Mouse (Mus musculus): Measurements from ENCODE around the gene Wdr34. TPM values are rescaled to one million over a fixed set of nuclear protein-coding genes. Genes with fewer than 3 reads are reported as not detected.

Wdr34 gene
- polyA plus RNA-seq, 1 experiment from 2014 or later, result 33.9 TPM

- H3K36me3 ChIP-seq (ENCODE audit: control insufficient read depth, insufficient read depth, low read length), result peaks cover 13% of the 10 kb centered on the region; the same call in 1 of the 2 replicates
- H3K9ac ChIP-seq (ENCODE audit: low read depth, low read length), result no peak overlapping the region
- H3K4me1 ChIP-seq (replicated peaks; ENCODE audit: control insufficient read depth, insufficient read depth, low read length), result peaks cover 2% of the 10 kb centered on the region
- H3K9me3 ChIP-seq (ENCODE audit: control insufficient read depth, low read length), result no peaks in the 10 kb centered on the region
- no peak overlapping the region for H3K4me3 ChIP-seq (ENCODE audit: low read depth, low read length)
- no peaks in the 10 kb centered on the region for H3K27me3 ChIP-seq (ENCODE audit: control insufficient read depth, insufficient read depth, low read length)
- DNase-seq (ENCODE audit: low spot score) (no peak), ATAC-seq (ENCODE audit: low FRiP score) (no peak)
- H3K4me2 ChIP-seq (replicated peaks; ENCODE audit: low read depth, low read length), result no peak overlapping the region
- 82% methylated on average over 3 of the region's 3 CpGs for WGBS
- H3K27ac ChIP-seq (ENCODE audit: low read depth, low read length), result no peak overlapping the region
Measured at GRCm38 (mm10) chr2:30073285-30073684, 24.6 kb upstream of the Wdr34 start.

GRCm38 (mm10) chr2:30072875-30073274 lies 24.2 kb upstream of the Wdr34 start:
- no peaks in the 10 kb centered on the region for H3K9me3 ChIP-seq (ENCODE audit: control insufficient read depth, low read length)
- WGBS, result 78% methylated on average over 7 of the region's 7 CpGs
- H3K4me1 ChIP-seq (replicated peaks; ENCODE audit: control insufficient read depth, insufficient read depth, low read length), result no peaks in the 10 kb centered on the region; the same call in 1 of the 2 replicates
- H3K4me3 ChIP-seq (ENCODE audit: low read depth, low read length), result no peak overlapping the region
- peaks cover 16% of the 10 kb centered on the region; the same call in 1 of the 2 replicates for H3K36me3 ChIP-seq (ENCODE audit: control insufficient read depth, insufficient read depth, low read length)
- no peak overlapping the region for H3K9ac ChIP-seq (ENCODE audit: low read depth, low read length)
- H3K27ac ChIP-seq (ENCODE audit: low read depth, low read length), result 0 out of 2 replicates have a peak overlapping the region, but pooled peaks have one; percentile 30
- H3K27me3 ChIP-seq (ENCODE audit: control insufficient read depth, insufficient read depth, low read length), result no peaks in the 10 kb centered on the region
- DNase-seq (ENCODE audit: low spot score) (no peak), ATAC-seq (ENCODE audit: low FRiP score) (no peak)
- no peak overlapping the region for H3K4me2 ChIP-seq (replicated peaks; ENCODE audit: low read depth, low read length)

GRCm38 (mm10) chr2:30067962-30068361 lies 19.3 kb upstream of the Wdr34 start:
- Histone ChIP-seq H3K9me3 (ENCODE audit: control insufficient read depth, low read length) (no peaks in the 10 kb centered on the region), H3K27ac (ENCODE audit: low read depth, low read length) (0 out of 2 replicates have a peak overlapping the region, but pooled peaks have one; percentile 6), H3K27me3 (ENCODE audit: control insufficient read depth, insufficient read depth, low read length) (no peaks in the 10 kb centered on the region), H3K4me3 (ENCODE audit: low read depth, low read length) (peak overlapping the region; percentile 100), H3K36me3 (ENCODE audit: control insufficient read depth, insufficient read depth, low read length) (peaks cover 12% of the 10 kb centered on the region; the same call in 1 of the 2 replicates), H3K4me1 (replicated peaks; ENCODE audit: control insufficient read depth, insufficient read depth, low read length) (peaks cover 2% of the 10 kb centered on the region; the same call in 1 of the 2 replicates), H3K4me2 (replicated peaks; ENCODE audit: low read depth, low read length) (peak overlapping the region; percentile 71), H3K9ac (ENCODE audit: low read depth, low read length) (peak overlapping the region; percentile 100)
- ATAC-seq (ENCODE audit: low FRiP score) (no peak), DNase-seq (ENCODE audit: low spot score) (no peak)
- 42% methylated on average over 7 of the region's 7 CpGs for WGBS

- peak; percentile 31 for ATAC-seq (ENCODE audit: low FRiP score)
- WGBS, result under 1% methylated on average over 53 of the region's 69 CpGs
Measured at GRCm38 (mm10) chr2:30067031-30067888, 18.6 kb upstream of the Wdr34 start.

GRCm38 (mm10) chr2:30066046-30066901 lies 17.6 kb upstream of the Wdr34 start:
- Histone ChIP-seq H3K27ac (ENCODE audit: low read depth, low read length) (peak overlapping the region; percentile 97), H3K9ac (ENCODE audit: low read depth, low read length) (peak overlapping the region; percentile 100), H3K4me3 (ENCODE audit: low read depth, low read length) (peak overlapping the region; percentile 100), H3K36me3 (ENCODE audit: control insufficient read depth, insufficient read depth, low read length) (peaks cover 8% of the 10 kb centered on the region; the same call in 1 of the 2 replicates), H3K4me1 (replicated peaks; ENCODE audit: control insufficient read depth, insufficient read depth, low read length) (peaks cover 2% of the 10 kb centered on the region; the same call in 1 of the 2 replicates), H3K9me3 (ENCODE audit: control insufficient read depth, low read length) (no peaks in the 10 kb centered on the region), H3K27me3 (ENCODE audit: control insufficient read depth, insufficient read depth, low read length) (no peaks in the 10 kb centered on the region), H3K4me2 (replicated peaks; ENCODE audit: low read depth, low read length) (peak overlapping the region; percentile 52)
- ATAC-seq (ENCODE audit: low FRiP score), result peak; percentile 93
- 0% methylated on average over 49 of the region's 101 CpGs for WGBS
- DNase-seq (ENCODE audit: low spot score), result peak; percentile 97

More at GRCm38 (mm10) chr2:30067031-30067888, 18.6 kb upstream of the Wdr34 start:
- Histone ChIP-seq H3K9me3 (ENCODE audit: control insufficient read depth, low read length) (no peaks in the 10 kb centered on the region), H3K4me3 (ENCODE audit: low read depth, low read length) (peak overlapping the region; percentile 100), H3K9ac (ENCODE audit: low read depth, low read length) (peak overlapping the region; percentile 100), H3K27ac (ENCODE audit: low read depth, low read length) (peak overlapping the region; percentile 97), H3K27me3 (ENCODE audit: control insufficient read depth, insufficient read depth, low read length) (no peaks in the 10 kb centered on the region), H3K4me2 (replicated peaks; ENCODE audit: low read depth, low read length) (peak overlapping the region; percentile 71), H3K4me1 (replicated peaks; ENCODE audit: control insufficient read depth, insufficient read depth, low read length) (peaks cover 2% of the 10 kb centered on the region; the same call in 1 of the 2 replicates), H3K36me3 (ENCODE audit: control insufficient read depth, insufficient read depth, low read length) (peaks cover 8% of the 10 kb centered on the region; the same call in 1 of the 2 replicates)
- DNase-seq (ENCODE audit: low spot score), result peak; percentile 65

- no peak overlapping the region for H3K4me3 ChIP-seq (ENCODE audit: low read depth, low read length)
- ATAC-seq (ENCODE audit: low FRiP score) (no peak), DNase-seq (ENCODE audit: low spot score) (no peak)
- peaks cover 2% of the 10 kb centered on the region; the same call in 1 of the 2 replicates for H3K4me1 ChIP-seq (replicated peaks; ENCODE audit: control insufficient read depth, insufficient read depth, low read length)
- no peaks in the 10 kb centered on the region for H3K27me3 ChIP-seq (ENCODE audit: control insufficient read depth, insufficient read depth, low read length)
- H3K27ac ChIP-seq (ENCODE audit: low read depth, low read length), result no peak overlapping the region
- H3K9ac ChIP-seq (ENCODE audit: low read depth, low read length), result no peak overlapping the region
- H3K36me3 ChIP-seq (ENCODE audit: control insufficient read depth, insufficient read depth, low read length), result peaks cover 5% of the 10 kb centered on the region; the same call in 1 of the 2 replicates
- no peaks in the 10 kb centered on the region for H3K9me3 ChIP-seq (ENCODE audit: control insufficient read depth, low read length)
- H3K4me2 ChIP-seq (replicated peaks; ENCODE audit: low read depth, low read length), result no peak overlapping the region
- 46% methylated on average over 3 of the region's 3 CpGs for whole genome bisulfite sequencing
Measured at GRCm38 (mm10) chr2:30064298-30064697, 15.6 kb upstream of the Wdr34 start.

GRCm38 (mm10) chr2:30063791-30064190 lies 15.1 kb upstream of the Wdr34 start:
- Histone ChIP-seq H3K9ac (ENCODE audit: low read depth, low read length) (peak overlapping the region; percentile 72), H3K36me3 (ENCODE audit: control insufficient read depth, insufficient read depth, low read length) (0 out of 2 replicates have a peak, but pooled peaks cover 3% of the 10 kb centered on the region), H3K27ac (ENCODE audit: low read depth, low read length) (no peak overlapping the region), H3K4me1 (replicated peaks; ENCODE audit: control insufficient read depth, insufficient read depth, low read length) (peaks cover 2% of the 10 kb centered on the region; the same call in 1 of the 2 replicates), H3K4me2 (replicated peaks; ENCODE audit: low read depth, low read length) (peak overlapping the region; percentile 73), H3K4me3 (ENCODE audit: low read depth, low read length) (peak overlapping the region; percentile 52), H3K27me3 (ENCODE audit: control insufficient read depth, insufficient read depth, low read length) (no peaks in the 10 kb centered on the region), H3K9me3 (ENCODE audit: control insufficient read depth, low read length) (no peaks in the 10 kb centered on the region)
- WGBS, result 9% methylated on average over 3 of the region's 3 CpGs
- ATAC-seq (ENCODE audit: low FRiP score) (no peak), DNase-seq (ENCODE audit: low spot score) (no peak)

GRCm38 (mm10) chr2:30063235-30063634 lies 14.6 kb upstream of the Wdr34 start:
- peaks cover 2% of the 10 kb centered on the region; the same call in 1 of the 2 replicates for H3K4me1 ChIP-seq (replicated peaks; ENCODE audit: control insufficient read depth, insufficient read depth, low read length)
- WGBS, result 7% methylated on average over 8 of the region's 8 CpGs
- H3K27ac ChIP-seq (ENCODE audit: low read depth, low read length), result peak overlapping the region; percentile 75
- peak overlapping the region; percentile 72 for H3K9ac ChIP-seq (ENCODE audit: low read depth, low read length)
- 0 out of 2 replicates have a peak, but pooled peaks cover 2% of the 10 kb centered on the region for H3K36me3 ChIP-seq (ENCODE audit: control insufficient read depth, insufficient read depth, low read length)
- DNase-seq (ENCODE audit: low spot score) (no peak), ATAC-seq (ENCODE audit: low FRiP score) (no peak)
- peak overlapping the region; percentile 52 for H3K4me3 ChIP-seq (ENCODE audit: low read depth, low read length)
- no peaks in the 10 kb centered on the region for H3K27me3 ChIP-seq (ENCODE audit: control insufficient read depth, insufficient read depth, low read length)
- H3K4me2 ChIP-seq (replicated peaks; ENCODE audit: low read depth, low read length), result peak overlapping the region; percentile 73
- H3K9me3 ChIP-seq (ENCODE audit: control insufficient read depth, low read length), result no peaks in the 10 kb centered on the region
